Mouse (Mus musculus): ENCODE measurements at regions not wholly inside any gene's neighbourhood (a gene's known extent, or its start where the extent isn't known, plus 50 kb on each side); places are given as distances from the start of the nearest gene placed in this dataset.

GRCm38 (mm10) chr11:113187407-113187806, 405.4 kb downstream of the Sox9 start:
- no peak for DNase-seq

GRCm38 (mm10) chr11:113188263-113188920, 406.4 kb downstream of the Sox9 start:
- DNase-seq: no peak

GRCm38 (mm10) chr11:113190006-113190405, 408.0 kb downstream of the Sox9 start:
- no peak for DNase-seq

- no peak for DNase-seq
Measured at GRCm38 (mm10) chr11:113190520-113190919, 408.5 kb downstream of the Sox9 start.

- DNase-seq: no peak
Measured at GRCm38 (mm10) chr11:113191006-113191405, 409.0 kb downstream of the Sox9 start.

- no peak for DNase-seq
Measured at GRCm38 (mm10) chr11:113192086-113192856, 410.2 kb downstream of the Sox9 start.

- DNase-seq: no peak
Measured at GRCm38 (mm10) chr11:113194144-113194827, 412.3 kb downstream of the Sox9 start.

Data from lung, adult 18-20 months (tissue).